ENCODE assay signal across 28 mouse cellular contexts in genomic region chr17:42954722-42955121, GRCm38 (mm10).
DNase-seq lines count a peak whose midpoint lies in the region; ATAC-seq lines count a peak whose summit lies in the region.
"Had no signal": no experiment of that assay in that cellular context is flagged by ENCODE, and none has a peak within 500 bp of the region (broad histone marks: within the 10 kb centered on the region; RNA-seq: fewer than 3 reads in every experiment).

No protein-coding gene starts in this region.

- intact Hi-C loops in heart, postnatal 36 days (cut with DNase I), result no loop called here

- no peak for ATAC-seq in kidney, embryonic 14.5 days (ENCODE audit: low FRiP score, low TSS enrichment)
- ATAC-seq: forebrain, embryonic 14.5 days; midbrain, embryonic 15.5 days had no signal

- no peak overlapping the region for H3K4me2 ChIP-seq in kidney, embryonic 14.5 days (replicated peaks; ENCODE audit: low read depth, low read length)
- H3K4me2 ChIP-seq: embryonic facial prominence, embryonic 12.5 days; heart, embryonic 11.5 days; hindbrain, embryonic 13.5 days; limb, embryonic 12.5 days; liver, embryonic 15.5 days; lung, embryonic 14.5 days; midbrain, embryonic 15.5 days; neural tube, embryonic 15.5 days had no signal

- no peaks in the 10 kb centered on the region for H3K9me3 ChIP-seq in kidney, embryonic 14.5 days (ENCODE audit: control insufficient read depth, low read length)
- H3K9me3 ChIP-seq: embryonic facial prominence, embryonic 12.5 days; hindbrain, embryonic 13.5 days; limb, embryonic 12.5 days; liver, embryonic 15.5 days; midbrain, embryonic 10.5 days; midbrain, embryonic 15.5 days; neural tube, embryonic 15.5 days had no signal

- H3K27me3 ChIP-seq in kidney, embryonic 14.5 days (ENCODE audit: control insufficient read depth, insufficient read depth, low read length), result no peaks in the 10 kb centered on the region
- H3K27me3 ChIP-seq: embryonic facial prominence, embryonic 12.5 days; hindbrain, embryonic 13.5 days; limb, embryonic 12.5 days; liver, embryonic 15.5 days; midbrain, embryonic 15.5 days; neural tube, embryonic 15.5 days had no signal

- no peaks in the 10 kb centered on the region for H3K36me3 ChIP-seq in kidney, embryonic 14.5 days (ENCODE audit: control insufficient read depth, insufficient read depth, low read length)
- H3K36me3 ChIP-seq: embryonic facial prominence, embryonic 12.5 days; hindbrain, embryonic 13.5 days; limb, embryonic 12.5 days; liver, embryonic 15.5 days; midbrain, embryonic 10.5 days; midbrain, embryonic 15.5 days; neural tube, embryonic 15.5 days had no signal

- no peak overlapping the region for H3K4me3 ChIP-seq in kidney, embryonic 14.5 days (ENCODE audit: low read length)
- H3K4me3 ChIP-seq: embryonic facial prominence, embryonic 12.5 days; hindbrain, embryonic 13.5 days; left cerebral cortex, adult 2 months; limb, embryonic 12.5 days; liver, embryonic 15.5 days; midbrain, embryonic 10.5 days; midbrain, embryonic 15.5 days; neural tube, embryonic 15.5 days had no signal

- peak; percentile 64 for DNase-seq in heart, adult 11 months
- no peak for DNase-seq in heart, postnatal 36 days
- peak; percentile 62 to 63 for DNase-seq in kidney, adult 8-10 months
- DNase-seq in kidney, postnatal 14 days, result peak; percentile 39
- DNase-seq in lung, postnatal 14 days, result no peak
- DNase-seq in layer of hippocampus, postnatal 36 days, result no peak
- DNase-seq in ovary, postnatal 10 days (ENCODE audit: low spot score), result no peak
- DNase-seq: adrenal gland, adult 8-10 months; cerebellum, adult 9-10 months; cerebellum, postnatal 36 days; gastrocnemius, postnatal 14 days; heart, adult 18-20 months; heart, postnatal 4 days; lung, embryonic 14.5 days; right cerebral cortex, adult 18-20 months; spleen, adult 18-20 months; thymus, postnatal 14 days had no signal

- no peaks in the 10 kb centered on the region for H3K4me1 ChIP-seq in kidney, embryonic 14.5 days (ENCODE audit: control insufficient read depth, insufficient read depth, low read length)
- H3K4me1 ChIP-seq: embryonic facial prominence, embryonic 12.5 days; hindbrain, embryonic 13.5 days; limb, embryonic 12.5 days; liver, embryonic 15.5 days; midbrain, embryonic 10.5 days; midbrain, embryonic 15.5 days; neural tube, embryonic 15.5 days had no signal

- no peak overlapping the region for H3K9ac ChIP-seq in kidney, embryonic 14.5 days (ENCODE audit: low read depth, low read length)
- H3K9ac ChIP-seq: embryonic facial prominence, embryonic 12.5 days; hindbrain, embryonic 13.5 days; limb, embryonic 12.5 days; liver, embryonic 15.5 days; lung, embryonic 14.5 days; midbrain, embryonic 15.5 days; neural tube, embryonic 15.5 days had no signal

- 48% methylated on average over 2 of the region's 2 CpGs for WGBS in kidney, embryonic 14.5 days

- H3K27ac ChIP-seq in kidney, embryonic 14.5 days (ENCODE audit: low read depth, low read length), result no peak overlapping the region
- H3K27ac ChIP-seq: embryonic facial prominence, embryonic 12.5 days; hindbrain, embryonic 13.5 days; left cerebral cortex, adult 2 months; limb, embryonic 12.5 days; liver, embryonic 15.5 days; midbrain, embryonic 10.5 days; midbrain, embryonic 15.5 days; neural tube, embryonic 15.5 days had no signal

Comparison
In these comparisons a context has a peak if more than half of its experiments do, and no peak if none do; other contexts are left out.
1. DNase-seq: peak in heart, adult 11 months (single experiment), kidney, adult 8-10 months (2 of 2) and kidney, postnatal 14 days (single experiment); none in heart, postnatal 36 days (0 of 2), lung, postnatal 14 days (single experiment), layer of hippocampus, postnatal 36 days (0 of 2) and ovary, postnatal 10 days (single experiment).